Mouse (Mus musculus): ENCODE results near the gene Kctd2. TPM values are rescaled to one million over a fixed set of nuclear protein-coding genes. Genes with fewer than 3 reads are reported as not detected.

The Kctd2 gene
- polyA plus RNA-seq, 1 experiment from 2014 or later: 5.4 TPM

DNA sequence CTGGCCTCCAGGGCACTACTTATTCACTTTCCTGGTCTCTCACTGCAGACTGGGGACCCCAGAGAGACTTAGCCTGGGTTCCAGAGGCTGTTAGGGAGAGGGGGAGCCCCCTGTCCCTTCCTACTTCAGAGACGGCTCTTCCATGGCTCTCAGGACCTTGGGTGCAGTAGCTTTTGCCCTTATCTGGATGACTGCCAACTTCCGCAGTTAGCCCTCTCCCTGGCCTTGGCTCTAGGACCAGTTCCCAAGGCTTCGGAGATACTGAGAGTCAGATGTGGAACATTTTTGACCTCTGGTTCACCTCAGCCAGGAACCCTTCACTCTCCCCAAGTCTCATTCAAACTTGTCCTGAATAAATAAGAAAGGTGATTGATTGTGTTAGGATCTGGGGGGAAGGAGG is 27.0 kb downstream of the Kctd2 start:
- 49% methylated on average over 3 of the region's 3 CpGs for WGBS (ENCODE audit: insufficient replicate concordance)
- no peaks in the 10 kb centered on the region for H3K9me3 ChIP-seq (ENCODE audit: low read length)
- H3K9ac ChIP-seq (replicated peaks): peak overlapping the region; percentile 54
- no peaks in the 10 kb centered on the region for H3K27me3 ChIP-seq (ENCODE audit: insufficient read depth, low read length)
- no peak for ATAC-seq
- H3K36me3 ChIP-seq (replicated peaks; ENCODE audit: insufficient read depth, low read length): no peaks in the 10 kb centered on the region
- DNase-seq: no peak
- H3K4me2 ChIP-seq (ENCODE audit: low read depth, low read length): peak overlapping the region; percentile 56
- H3K4me3 ChIP-seq (ENCODE audit: low read depth, low read length): no peak overlapping the region
- peaks cover 25% of the 10 kb centered on the region for H3K4me1 ChIP-seq (ENCODE audit: insufficient read depth)
- TF ChIP-seq CTCF (IDR thresholded peaks at IDR 0.05; ENCODE audit: low read depth) (no peak), EP300 (IDR thresholded peaks at IDR 0.05; ENCODE audit: low read depth) (no peak)
- H3K27ac ChIP-seq (ENCODE audit: low read depth): peak overlapping the region; percentile 86

DNA sequence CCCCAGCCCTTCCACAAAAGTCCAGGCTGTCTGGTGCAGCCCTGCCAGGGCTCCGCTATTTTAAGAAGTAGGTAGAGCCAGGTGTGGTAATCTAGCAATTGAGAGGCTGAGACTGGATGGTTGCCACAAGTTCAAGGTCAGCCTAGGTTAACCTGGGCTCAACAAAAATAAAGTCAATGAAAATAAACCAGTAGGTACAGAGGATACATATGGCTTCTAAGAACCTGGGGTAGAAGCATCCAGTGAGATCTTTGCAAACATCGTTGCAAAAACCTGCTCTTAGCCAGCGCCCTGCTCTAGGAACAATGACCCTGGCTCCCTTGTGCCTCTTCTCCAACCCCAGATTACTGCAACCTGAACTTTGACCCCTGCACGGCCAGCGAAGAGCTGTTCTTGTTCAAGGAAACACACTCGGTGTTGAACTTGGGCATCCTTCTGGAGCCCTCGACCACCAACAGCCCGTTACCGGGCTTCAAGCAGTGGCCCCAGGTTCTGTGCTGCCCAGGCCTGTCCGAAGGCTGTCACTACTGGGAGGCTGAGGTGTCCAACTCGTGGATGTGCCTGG is 27.5 kb downstream of the Kctd2 start:
- Histone ChIP-seq H3K4me3 (ENCODE audit: low read depth, low read length) (peak overlapping the region; percentile 13; the same call in 1 of the 2 replicates), H3K9ac (replicated peaks) (peak overlapping the region; percentile 63), H3K27ac (ENCODE audit: low read depth) (peak overlapping the region; percentile 86), H3K9me3 (ENCODE audit: low read length) (no peaks in the 10 kb centered on the region), H3K27me3 (ENCODE audit: insufficient read depth, low read length) (no peaks in the 10 kb centered on the region), H3K4me2 (ENCODE audit: low read depth, low read length) (peak overlapping the region; percentile 56), H3K4me1 (ENCODE audit: insufficient read depth) (peaks cover 25% of the 10 kb centered on the region), H3K36me3 (replicated peaks; ENCODE audit: insufficient read depth, low read length) (no peaks in the 10 kb centered on the region)
- 55% methylated on average over 11 of the region's 11 CpGs for WGBS (ENCODE audit: insufficient replicate concordance)
- TF ChIP-seq CTCF (IDR thresholded peaks at IDR 0.05; ENCODE audit: low read depth): no peak
- no peak for TF ChIP-seq EP300 (IDR thresholded peaks at IDR 0.05; ENCODE audit: low read depth)
- ATAC-seq (peak; percentile 43), DNase-seq (peak; percentile 49)

DNA sequence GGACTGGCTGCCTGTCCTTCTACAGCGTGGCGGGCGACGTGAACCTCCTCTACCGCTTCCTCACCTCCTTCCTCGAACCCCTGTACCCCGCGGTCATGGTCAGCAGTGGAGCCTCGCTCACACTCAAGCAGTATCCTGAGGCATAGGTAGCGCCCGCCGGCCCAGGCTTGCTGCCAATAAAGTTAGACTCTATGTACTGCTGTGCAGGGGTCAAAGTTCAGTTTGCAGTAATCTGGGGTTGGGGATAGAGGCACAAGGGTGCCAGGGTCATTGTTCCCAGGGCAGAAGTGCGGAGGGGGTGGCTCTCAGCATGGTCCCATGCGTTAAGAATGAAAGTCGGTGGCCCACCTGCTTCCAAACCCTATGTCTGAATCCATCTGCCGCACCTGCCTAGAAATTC is 28.1 kb downstream of the Kctd2 start:
- DNase-seq: peak; percentile 72
- Histone ChIP-seq H3K27ac (ENCODE audit: low read depth) (peak overlapping the region; percentile 86), H3K4me1 (ENCODE audit: insufficient read depth) (peaks cover 25% of the 10 kb centered on the region), H3K9ac (replicated peaks) (peak overlapping the region; percentile 63), H3K27me3 (ENCODE audit: insufficient read depth, low read length) (no peaks in the 10 kb centered on the region), H3K9me3 (ENCODE audit: low read length) (no peaks in the 10 kb centered on the region), H3K4me3 (ENCODE audit: low read depth, low read length) (peak overlapping the region; percentile 13; the same call in 1 of the 2 replicates), H3K36me3 (replicated peaks; ENCODE audit: insufficient read depth, low read length) (no peaks in the 10 kb centered on the region), H3K4me2 (ENCODE audit: low read depth, low read length) (peak overlapping the region; percentile 56)
- TF ChIP-seq EP300 (IDR thresholded peaks at IDR 0.05; ENCODE audit: low read depth) (peak; percentile 56; the same call in 1 of the 2 replicates), CTCF (IDR thresholded peaks at IDR 0.05; ENCODE audit: low read depth) (no peak)
- ATAC-seq: peak; percentile 81
- 54% methylated on average over 16 of the region's 16 CpGs for WGBS (ENCODE audit: insufficient replicate concordance)

DNA sequence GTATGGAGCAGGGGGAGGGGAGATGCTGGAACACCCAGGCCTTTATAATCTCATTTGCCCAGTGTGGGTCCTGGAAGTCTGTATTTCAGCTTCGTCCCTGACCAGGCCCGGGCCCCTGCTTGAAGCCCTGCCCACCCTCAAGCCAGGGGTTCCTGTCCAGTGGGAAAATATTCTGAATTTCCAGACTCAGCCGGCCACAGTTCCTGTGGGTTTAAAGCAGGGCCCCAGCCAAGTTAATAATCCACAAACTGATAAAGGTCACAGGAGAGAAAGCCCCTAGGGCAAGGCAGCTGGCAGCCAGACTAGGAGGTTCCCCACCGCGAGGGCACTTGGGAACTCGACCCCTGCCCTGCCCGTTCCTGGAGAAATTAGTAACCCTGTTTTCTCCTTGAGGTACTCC is 29.1 kb downstream of the Kctd2 start:
- H3K9me3 ChIP-seq (ENCODE audit: low read length): no peaks in the 10 kb centered on the region
- ATAC-seq (no peak), DNase-seq (no peak)
- H3K4me3 ChIP-seq (ENCODE audit: low read depth, low read length): no peak overlapping the region
- peak overlapping the region; percentile 28; the same call in 1 of the 2 replicates for H3K9ac ChIP-seq (replicated peaks)
- H3K4me1 ChIP-seq (ENCODE audit: insufficient read depth): peaks cover 25% of the 10 kb centered on the region
- H3K36me3 ChIP-seq (replicated peaks; ENCODE audit: insufficient read depth, low read length): no peaks in the 10 kb centered on the region
- TF ChIP-seq EP300 (IDR thresholded peaks at IDR 0.05; ENCODE audit: low read depth) (no peak), CTCF (IDR thresholded peaks at IDR 0.05; ENCODE audit: low read depth) (no peak)
- 48% methylated on average over 7 of the region's 7 CpGs for WGBS (ENCODE audit: insufficient replicate concordance)
- peak overlapping the region; percentile 86 for H3K27ac ChIP-seq (ENCODE audit: low read depth)
- no peaks in the 10 kb centered on the region for H3K27me3 ChIP-seq (ENCODE audit: insufficient read depth, low read length)
- peak overlapping the region; percentile 35 for H3K4me2 ChIP-seq (ENCODE audit: low read depth, low read length)

- Histone ChIP-seq H3K4me2 (ENCODE audit: low read depth, low read length) (peak overlapping the region; percentile 13; the same call in 1 of the 2 replicates), H3K27ac (ENCODE audit: low read depth) (peak overlapping the region; percentile 86), H3K9me3 (ENCODE audit: low read length) (no peaks in the 10 kb centered on the region), H3K4me1 (ENCODE audit: insufficient read depth) (peaks cover 23% of the 10 kb centered on the region), H3K36me3 (replicated peaks; ENCODE audit: insufficient read depth, low read length) (no peaks in the 10 kb centered on the region), H3K4me3 (ENCODE audit: low read depth, low read length) (no peak overlapping the region), H3K9ac (replicated peaks) (no peak overlapping the region), H3K27me3 (ENCODE audit: insufficient read depth, low read length) (no peaks in the 10 kb centered on the region)
- DNase-seq (no peak), ATAC-seq (peak; percentile 74)
- TF ChIP-seq CTCF (IDR thresholded peaks at IDR 0.05; ENCODE audit: low read depth) (no peak), EP300 (IDR thresholded peaks at IDR 0.05; ENCODE audit: low read depth) (peak; percentile 68)
- WGBS (ENCODE audit: insufficient replicate concordance): 60% methylated on average over 7 of the region's 7 CpGs
Observed at GRCm38 (mm10) chr11:115450176-115450575, 30.2 kb downstream of the Kctd2 start.

DNA sequence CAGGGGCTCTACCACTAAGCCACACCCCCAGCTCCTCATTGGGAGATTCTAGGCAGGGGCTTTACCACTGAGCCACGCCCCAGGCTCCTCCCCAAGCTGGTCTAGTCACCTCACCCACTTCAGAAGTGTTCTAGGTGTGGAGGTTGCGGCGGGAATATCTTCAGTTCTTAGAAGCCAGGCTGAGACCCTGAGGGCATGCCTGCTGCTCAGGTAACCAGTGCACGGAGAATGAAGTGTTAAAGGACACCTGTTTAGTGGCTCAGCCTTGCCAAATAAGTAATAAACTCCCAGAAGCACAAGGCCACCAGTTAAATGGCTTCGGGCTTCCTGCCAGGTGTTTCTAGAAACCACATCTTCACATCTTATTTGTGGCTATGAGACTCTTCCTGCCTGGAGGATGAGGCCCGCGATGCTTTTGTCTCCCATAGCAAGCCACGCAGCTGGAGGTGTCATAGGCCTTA is 31.9 kb downstream of the Kctd2 start:
- no peaks in the 10 kb centered on the region for H3K27me3 ChIP-seq (ENCODE audit: insufficient read depth, low read length)
- no peak overlapping the region for H3K4me2 ChIP-seq (ENCODE audit: low read depth, low read length)
- H3K4me1 ChIP-seq (ENCODE audit: insufficient read depth): peaks cover 16% of the 10 kb centered on the region
- no peak overlapping the region for H3K27ac ChIP-seq (ENCODE audit: low read depth)
- 66% methylated on average over 8 of the region's 8 CpGs for WGBS (ENCODE audit: insufficient replicate concordance)
- no peaks in the 10 kb centered on the region for H3K36me3 ChIP-seq (replicated peaks; ENCODE audit: insufficient read depth, low read length)
- TF ChIP-seq EP300 (IDR thresholded peaks at IDR 0.05; ENCODE audit: low read depth) (no peak), CTCF (IDR thresholded peaks at IDR 0.05; ENCODE audit: low read depth) (no peak)
- no peak overlapping the region for H3K4me3 ChIP-seq (ENCODE audit: low read depth, low read length)
- DNase-seq (no peak), ATAC-seq (no peak)
- 0 out of 2 replicates have a peak, but pooled peaks cover 2% of the 10 kb centered on the region for H3K9me3 ChIP-seq (ENCODE audit: low read length)
- H3K9ac ChIP-seq (replicated peaks): no peak overlapping the region

All from liver, postnatal 0 days (tissue).